22 mouse cellular contexts compared by ENCODE assay signal in the genomic region with DNA sequence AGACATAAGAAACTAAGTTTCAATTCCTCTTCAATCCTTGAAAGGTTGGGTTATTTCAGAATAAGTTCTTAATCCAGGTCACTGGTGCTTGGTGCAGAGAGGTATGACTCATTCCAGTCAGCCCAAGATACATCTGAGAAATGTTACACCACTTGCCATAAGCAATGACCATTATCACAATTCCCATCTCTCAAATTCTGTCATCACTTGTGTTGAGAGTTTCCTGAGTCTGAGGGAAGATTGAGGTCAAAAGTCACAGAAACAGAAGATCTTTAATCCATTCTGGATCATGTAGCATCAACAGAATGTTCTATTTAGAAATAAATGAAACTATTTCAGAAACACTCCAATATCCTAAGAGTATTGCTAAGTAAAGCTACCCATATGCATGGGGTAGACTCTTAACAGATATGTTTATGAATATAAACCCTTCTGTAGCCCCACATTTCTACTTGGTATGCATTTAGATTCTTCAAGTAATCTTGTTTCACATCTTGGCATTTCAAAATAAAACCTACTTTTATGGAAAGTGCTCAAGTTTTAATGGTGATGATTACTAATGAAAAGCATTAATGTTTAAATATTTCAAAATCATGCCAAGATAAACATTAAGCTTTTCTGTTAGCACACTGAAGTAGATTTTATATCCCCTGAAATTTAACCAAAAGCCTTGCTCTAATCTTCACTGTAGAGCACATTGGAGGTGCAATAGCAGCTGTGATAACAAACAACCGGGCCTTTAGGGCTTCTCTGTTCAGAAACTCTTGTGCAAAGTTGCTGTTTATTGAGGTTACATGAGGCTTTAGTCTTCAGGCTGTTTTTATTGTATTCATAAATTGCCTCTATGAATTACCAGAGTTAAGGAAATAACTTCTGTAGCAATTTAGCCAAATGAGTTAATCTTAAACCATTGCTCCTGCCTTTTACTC.
A peak's percentile ranks its signal among the peaks of the same experiment; 100 is the strongest.
DNase-seq lines count a peak whose midpoint lies in the region; ATAC-seq lines count a peak whose summit lies in the region.
"Had no signal": no experiment of that assay in that cellular context is flagged by ENCODE, and none has a peak within 500 bp of the region (broad histone marks: within the 10 kb centered on the region; RNA-seq: fewer than 3 reads in every experiment).

No protein-coding gene starts in this region.

- no peaks in the 10 kb centered on the region for H3K36me3 ChIP-seq in limb, embryonic 13.5 days
- H3K36me3 ChIP-seq in limb, embryonic 10.5 days: no peaks in the 10 kb centered on the region
- H3K36me3 ChIP-seq in stomach, embryonic 15.5 days: no peaks in the 10 kb centered on the region
- H3K36me3 ChIP-seq: heart, embryonic 15.5 days had no signal

- 0 out of 2 replicates have a peak, but pooled peaks cover 4% of the 10 kb centered on the region for H3K4me1 ChIP-seq in limb, embryonic 13.5 days
- H3K4me1 ChIP-seq in limb, embryonic 10.5 days: no peaks in the 10 kb centered on the region
- no peaks in the 10 kb centered on the region for H3K4me1 ChIP-seq in stomach, embryonic 15.5 days
- H3K4me1 ChIP-seq: heart, embryonic 15.5 days had no signal

- no peak overlapping the region for H3K4me3 ChIP-seq in limb, embryonic 13.5 days
- H3K4me3 ChIP-seq in limb, embryonic 10.5 days: no peak overlapping the region
- H3K4me3 ChIP-seq in stomach, embryonic 15.5 days (replicated peaks): no peak overlapping the region
- H3K4me3 ChIP-seq: erythroblast, embryonic 14.5 days; gastrocnemius, adult 2 months; heart, embryonic 15.5 days; left cerebral cortex, adult 2 months had no signal

- H3K4me2 ChIP-seq in limb, embryonic 13.5 days (replicated peaks): no peak overlapping the region
- H3K4me2 ChIP-seq in stomach, embryonic 15.5 days: no peak overlapping the region
- H3K4me2 ChIP-seq: heart, embryonic 15.5 days had no signal

- no peak overlapping the region for H3K27ac ChIP-seq in limb, embryonic 13.5 days
- no peak overlapping the region for H3K27ac ChIP-seq in limb, embryonic 10.5 days
- H3K27ac ChIP-seq in stomach, embryonic 15.5 days: no peak overlapping the region
- H3K27ac ChIP-seq: gastrocnemius, adult 2 months; heart, embryonic 15.5 days; left cerebral cortex, adult 2 months; liver, embryonic 14.5 days had no signal

- no peaks in the 10 kb centered on the region for H3K27me3 ChIP-seq in limb, embryonic 13.5 days
- no peaks in the 10 kb centered on the region for H3K27me3 ChIP-seq in limb, embryonic 10.5 days (ENCODE audit: low read depth, poor library complexity, severe bottlenecking)
- no peaks in the 10 kb centered on the region for H3K27me3 ChIP-seq in stomach, embryonic 15.5 days (replicated peaks)
- H3K27me3 ChIP-seq: heart, embryonic 15.5 days; Patski had no signal

- 21% methylated on average over 1 of the region's 1 CpGs for WGBS in limb, embryonic 13.5 days
- 83% methylated on average over 1 of the region's 1 CpGs for WGBS in limb, embryonic 10.5 days
- WGBS in stomach, embryonic 15.5 days: 26% methylated on average over 1 of the region's 1 CpGs

- no peak overlapping the region for H3K9ac ChIP-seq in limb, embryonic 13.5 days
- no peak overlapping the region for H3K9ac ChIP-seq in stomach, embryonic 15.5 days
- H3K9ac ChIP-seq: forebrain, postnatal 0 days; heart, embryonic 15.5 days; liver, embryonic 14.5 days had no signal

- DNase-seq in limb, embryonic 10.5 days (ENCODE audit: low spot score): no peak
- DNase-seq in embryo, embryonic 10.5 days (ENCODE audit: low spot score): peak; percentile 5
- peak; percentile 97 for DNase-seq in gonadal fat pad, adult 2 months (ENCODE audit: low read depth)
- DNase-seq in urinary bladder, adult 18-20 months (ENCODE audit: low spot score in 2 of 2): no peak
- no peak for DNase-seq in frontal cortex, postnatal 10 days (ENCODE audit: low spot score in 2 of 2)
- DNase-seq: adrenal gland, postnatal 25 days; cerebellum, adult 18-20 months; forebrain, postnatal 0 days; gastrocnemius, adult 2 months; heart, adult 18-20 months; spleen, adult 18-20 months; thymus, postnatal 36 days had no signal

- H3K9me3 ChIP-seq in limb, embryonic 13.5 days: no peaks in the 10 kb centered on the region
- H3K9me3 ChIP-seq in limb, embryonic 10.5 days (replicated peaks): no peaks in the 10 kb centered on the region
- H3K9me3 ChIP-seq in stomach, embryonic 15.5 days: no peaks in the 10 kb centered on the region
- H3K9me3 ChIP-seq: heart, embryonic 15.5 days had no signal

- peak; percentile 77; the same call in 1 of the 2 replicates for ATAC-seq in limb, embryonic 13.5 days (ENCODE audit: low FRiP score, low read depth)
- ATAC-seq in stomach, embryonic 15.5 days (ENCODE audit: insufficient read depth, low FRiP score, low read depth): peak; percentile 60; the same call in 1 of the 2 replicates
- no peak for ATAC-seq in CD4-positive, CD25-positive, alpha-beta regulatory T cell, adult 4 months
- ATAC-seq: activated CD4-positive, CD25-positive, alpha-beta regulatory T cell, adult 4 months; forebrain, postnatal 0 days; midbrain, embryonic 16.5 days; Patski had no signal

Comparison
In these comparisons a context has a peak if more than half of its experiments do, and no peak if none do; other contexts are left out.
1. DNase-seq: peak in embryo, embryonic 10.5 days (single experiment) and gonadal fat pad, adult 2 months (single experiment); none in limb, embryonic 10.5 days (single experiment), urinary bladder, adult 18-20 months (0 of 2) and frontal cortex, postnatal 10 days (0 of 2).